Mouse (Mus musculus): ENCODE data around the gene Mettl2.
"Not testable (repeated sequence)": the region's sequence is repeated elsewhere in the genome, so short reads cannot be mapped to it uniquely, and the experiment has no call there.

DNA sequence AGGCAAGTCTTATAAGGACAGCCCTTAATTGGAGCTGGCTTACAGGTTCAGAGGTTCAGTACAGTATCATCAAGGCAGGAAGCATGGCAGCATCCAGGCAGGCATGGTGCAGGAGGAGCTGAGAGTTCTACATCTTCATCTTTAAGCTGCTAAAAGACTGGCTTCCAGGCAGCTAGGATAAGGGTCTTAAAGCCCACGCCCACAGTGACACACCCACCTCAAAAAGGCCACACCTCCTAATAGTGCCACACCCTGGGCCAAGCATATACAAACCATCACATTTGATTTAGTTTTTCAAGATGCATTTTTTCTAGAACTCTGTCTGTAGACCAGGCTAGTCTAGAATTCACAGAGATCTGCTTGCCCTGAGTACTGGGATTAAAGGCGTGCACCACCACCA, 11.0 kb downstream of the Mettl2 start:
- not testable (repeated sequence) for TF ChIP-seq GATA1 (IDR thresholded peaks at IDR 0.05; ENCODE audit: borderline replicate concordance, low read length); FLI1 (IDR thresholded peaks at IDR 0.05; ENCODE audit: low read length)

Data from megakaryocyte, embryonic 14.5 days (primary cell).